Mouse (Mus musculus): ENCODE results near the gene Nr2f1. TPM values are rescaled to one million over a fixed set of nuclear protein-coding genes. Genes with fewer than 3 reads are reported as not detected.

Gene Nr2f1
- total and polyA plus RNA-seq, 3 experiments = not detected

GRCm38 (mm10) chr13:78180261-78180660, 19.3 kb downstream of the Nr2f1 start:
- Histone ChIP-seq H3K4me3 (replicated peaks in 1 of 3; ENCODE audit: low read depth in 2 of 3, low read length in 2 of 3, poor library complexity in 1 of 3) (no peak overlapping the region), H3K36me3 (replicated peaks in 1 of 2; ENCODE audit: control insufficient read depth in 1 of 2, insufficient read depth in 1 of 2, low read length in 1 of 2) (no peaks in the 10 kb centered on the region), H3K4me2 (ENCODE audit: insufficient read depth, low read depth, poor library complexity, severe bottlenecking) (no peak overlapping the region), H3K27me3 (replicated peaks) (no peaks in the 10 kb centered on the region), H3K27ac (ENCODE audit: insufficient read depth, low read depth) (no peak overlapping the region), H3K4me1 (ENCODE audit: control insufficient read depth in 1 of 2, insufficient read depth in 2 of 2) (no peaks in the 10 kb centered on the region), H3K79me2 (replicated peaks; ENCODE audit: control insufficient read depth, extremely low read depth, insufficient read depth, poor library complexity, severe bottlenecking) (no peaks in the 10 kb centered on the region), H3K9me3 (replicated peaks; ENCODE audit: low read length) (no peaks in the 10 kb centered on the region), H3K9ac (ENCODE audit: insufficient read depth, low read depth) (no peak overlapping the region)
- dilution Hi-C loops (cut with MboI; ENCODE audit: extremely low pct_ligation_motif_present, extremely low pct_unique_long_range_greater_than_20kb, low sequenced_read_pairs) (no loop called here), in situ Hi-C loops (cut with MboI; ENCODE audit: low pct_ligation_motif_present, low pct_unique_long_range_greater_than_20kb, low sequenced_read_pairs) (loop anchor here (25.0 kb wide), 2 partner anchors 193 to 1218 kb away; no protein-coding TSS in a partner anchor)
- DNase-seq (ENCODE audit: extremely low read depth) = no peak
- TF ChIP-seq KAT2A (IDR thresholded peaks at IDR 0.05; ENCODE audit: insufficient replicate concordance, low read length) = no peak
- no peak for TF ChIP-seq PAX5 (IDR thresholded peaks at IDR 0.05; ENCODE audit: low read length)
- TF ChIP-seq JUN (IDR thresholded peaks at IDR 0.05; ENCODE audit: insufficient read depth, low read depth, low read length) = no peak
- TF ChIP-seq NELFE (IDR thresholded peaks at IDR 0.05; ENCODE audit: low read depth, low read length) = no peak
- no peak for TF ChIP-seq USF2 (conservative IDR thresholded peaks at IDR 0.05; ENCODE audit: low read depth, low read length)
- TF ChIP-seq RAD21 (IDR thresholded peaks at IDR 0.05; ENCODE audit: low read depth, low read length) = no peak
- TF ChIP-seq ETS1 (conservative IDR thresholded peaks at IDR 0.05; ENCODE audit: low read depth, low read length) = no peak
- no peak for TF ChIP-seq EP300 (IDR thresholded peaks at IDR 0.05; ENCODE audit: low read length)
- TF ChIP-seq CHD1 (IDR thresholded peaks at IDR 0.05; ENCODE audit: low read depth, low read length) = no peak
- no peak for TF ChIP-seq GABPA (IDR thresholded peaks at IDR 0.05; ENCODE audit: insufficient replicate concordance, low read depth, low read length)
- TF ChIP-seq MAFK (IDR thresholded peaks at IDR 0.05; ENCODE audit: insufficient replicate concordance, low read length) = no peak
- TF ChIP-seq SMC3 (IDR thresholded peaks at IDR 0.05; ENCODE audit: low read depth, low read length) = no peak
- no peak for TF ChIP-seq ZMIZ1 (IDR thresholded peaks at IDR 0.05; ENCODE audit: low read depth, low read length)
- TF ChIP-seq TBP (conservative IDR thresholded peaks at IDR 0.05; ENCODE audit: low read depth, low read length) = no peak

GRCm38 (mm10) chr13:78179312-78180097, 20.1 kb downstream of the Nr2f1 start:
- H3K27ac ChIP-seq (ENCODE audit: insufficient read depth, low read depth) = no peak overlapping the region
- H3K36me3 ChIP-seq (replicated peaks in 1 of 2; ENCODE audit: control insufficient read depth in 1 of 2, insufficient read depth in 1 of 2, low read length in 1 of 2) = no peaks in the 10 kb centered on the region
- no peak overlapping the region for H3K4me2 ChIP-seq (ENCODE audit: insufficient read depth, low read depth, poor library complexity, severe bottlenecking)
- TF ChIP-seq ZNF384 (IDR thresholded peaks at IDR 0.05; ENCODE audit: low read depth, low read length) (no peak), USF2 (conservative IDR thresholded peaks at IDR 0.05; ENCODE audit: low read depth, low read length) (no peak), MYC (IDR thresholded peaks at IDR 0.05; ENCODE audit: low read depth, low read length) (no peak), POLR2AphosphoS2 (IDR thresholded peaks at IDR 0.05; ENCODE audit: low read depth, low read length) (no peak), ZKSCAN1 (IDR thresholded peaks at IDR 0.05; ENCODE audit: borderline replicate concordance, low read depth, low read length) (no peak), UBTF (IDR thresholded peaks at IDR 0.05; ENCODE audit: low read depth, low read length) (no peak), JUN (IDR thresholded peaks at IDR 0.05; ENCODE audit: insufficient read depth, low read depth, low read length) (no peak), IRF4 (IDR thresholded peaks at IDR 0.05; ENCODE audit: low read depth, low read length) (no peak), HCFC1 (IDR thresholded peaks at IDR 0.05; ENCODE audit: low read depth, low read length) (no peak), ZMIZ1 (IDR thresholded peaks at IDR 0.05; ENCODE audit: low read depth, low read length) (no peak), MXI1 (IDR thresholded peaks at IDR 0.05; ENCODE audit: low read depth, low read length) (no peak), RAD21 (IDR thresholded peaks at IDR 0.05; ENCODE audit: low read depth, low read length) (no peak), MEF2A (IDR thresholded peaks at IDR 0.05; ENCODE audit: borderline replicate concordance, low read depth, low read length) (no peak), POLR2A (IDR thresholded peaks at IDR 0.05; ENCODE audit: low read depth, low read length) (no peak), USF1 (IDR thresholded peaks at IDR 0.05; ENCODE audit: low read depth, low read length) (no peak), EP300 (IDR thresholded peaks at IDR 0.05; ENCODE audit: low read length) (no peak), PAX5 (IDR thresholded peaks at IDR 0.05; ENCODE audit: low read length) (no peak), CHD1 (IDR thresholded peaks at IDR 0.05; ENCODE audit: low read depth, low read length) (no peak), BHLHE40 (IDR thresholded peaks at IDR 0.05; ENCODE audit: low read depth, low read length) (no peak)
- dilution Hi-C loops (cut with MboI; ENCODE audit: extremely low pct_ligation_motif_present, extremely low pct_unique_long_range_greater_than_20kb, low sequenced_read_pairs) (no loop called here), in situ Hi-C loops (cut with MboI; ENCODE audit: low pct_ligation_motif_present, low pct_unique_long_range_greater_than_20kb, low sequenced_read_pairs) (loop anchor here (25.0 kb wide), 2 partner anchors 192 to 1217 kb away; no protein-coding TSS in a partner anchor)
- DNase-seq (ENCODE audit: extremely low read depth) = no peak
- H3K9me3 ChIP-seq (replicated peaks; ENCODE audit: low read length) = no peaks in the 10 kb centered on the region
- H3K27me3 ChIP-seq (replicated peaks) = no peaks in the 10 kb centered on the region
- H3K9ac ChIP-seq (ENCODE audit: insufficient read depth, low read depth) = no peak overlapping the region
- no peak overlapping the region for H3K4me3 ChIP-seq (replicated peaks in 1 of 3; ENCODE audit: low read depth in 2 of 3, low read length in 2 of 3, poor library complexity in 1 of 3)
- H3K4me1 ChIP-seq (ENCODE audit: control insufficient read depth in 1 of 2, insufficient read depth in 2 of 2) = no peaks in the 10 kb centered on the region
- no peaks in the 10 kb centered on the region for H3K79me2 ChIP-seq (replicated peaks; ENCODE audit: control insufficient read depth, extremely low read depth, insufficient read depth, poor library complexity, severe bottlenecking)

All from CH12.LX (cell line).